Mouse (Mus musculus) megakaryocyte, adult 5-6 weeks (primary cell): ENCODE measurements around the gene Dnase1l2. TPM values are rescaled to one million over a fixed set of nuclear protein-coding genes. Genes with fewer than 3 reads are reported as not detected.
"Not testable (repeated sequence)": the region's sequence is repeated elsewhere in the genome, so short reads cannot be mapped to it uniquely, and the experiment has no call there.

ENCODE experiments used
- ATAC-seq: 2 replicates; pipeline ENCODE4 v1.8.0; 2016; ENCODE audit warnings: mild to moderate bottlenecking, inconsistent platforms; ENCODE audit not compliant: poor library complexity, severe bottlenecking
- total RNA-seq, 2 experiments: library from RNA; stranded (forward) in 1 of 2; stranded (reverse) in 1 of 2; fragments of 153-499, 151-499 nt in 1 of 2; fragments of 221-1000, 200-1000 nt in 1 of 2; gene quantifications; 2 replicates each; pipeline versions ENCODE4 v1.2.3 to v1.2.4; 2015 to 2017

Dnase1l2 gene
- total RNA-seq, 2 experiments from 2014 or later = 1.4 to 4.7 TPM

GRCm38 (mm10) chr17:24441148-24441547 lies 1.8 kb downstream of the Dnase1l2 start:
- no peak for ATAC-seq

- no peak for ATAC-seq
These were observed 2.5 kb downstream of the Dnase1l2 start for GRCm38 (mm10) chr17:24440377-24440776.

- peak; percentile 86 for ATAC-seq
These were observed 5.9 kb downstream of the Dnase1l2 start for GRCm38 (mm10) chr17:24437016-24437415.

- no peak for ATAC-seq
These were observed 13.5 kb downstream of the Dnase1l2 start for GRCm38 (mm10) chr17:24429201-24429983.

- ATAC-seq = no peak
These were observed 15.7 kb downstream of the Dnase1l2 start for GRCm38 (mm10) chr17:24427170-24427557.

GRCm38 (mm10) chr17:24426471-24427169 lies 16.3 kb downstream of the Dnase1l2 start, which contains the start of gene Eci1:
TSS of gene Eci1 (plus strand) at chr17:24426641.
- ATAC-seq = peak; percentile 100

- ATAC-seq = no peak
These were observed 17.0 kb downstream of the Dnase1l2 start for GRCm38 (mm10) chr17:24425905-24426304.

GRCm38 (mm10) chr17:24425326-24425725 lies 17.6 kb downstream of the Dnase1l2 start:
- ATAC-seq = not testable (repeated sequence)

GRCm38 (mm10) chr17:24424489-24424888 lies 18.4 kb downstream of the Dnase1l2 start:
- ATAC-seq = no peak

GRCm38 (mm10) chr17:24423114-24423513 lies 19.8 kb downstream of the Dnase1l2 start:
- no peak for ATAC-seq

GRCm38 (mm10) chr17:24416051-24416652 lies 26.8 kb downstream of the Dnase1l2 start:
- no peak for ATAC-seq

GRCm38 (mm10) chr17:24415011-24415410 lies 27.9 kb downstream of the Dnase1l2 start:
- no peak for ATAC-seq

GRCm38 (mm10) chr17:24414230-24414976 lies 28.5 kb downstream of the Dnase1l2 start, which contains the start of gene Rnps1:
TSS of gene Rnps1 (plus strand) at chr17:24414565.
- peak; percentile 87 for ATAC-seq

GRCm38 (mm10) chr17:24413557-24414211 lies 29.2 kb downstream of the Dnase1l2 start:
- ATAC-seq = peak; percentile 45

- no peak for ATAC-seq
These were observed 35.6 kb downstream of the Dnase1l2 start for GRCm38 (mm10) chr17:24407116-24407803.

- ATAC-seq = no peak
These were observed 40.5 kb downstream of the Dnase1l2 start for GRCm38 (mm10) chr17:24402371-24402770.

- no peak for ATAC-seq
These were observed 48.4 kb downstream of the Dnase1l2 start for GRCm38 (mm10) chr17:24394456-24394855.

GRCm38 (mm10) chr17:24393527-24393926 lies 49.4 kb downstream of the Dnase1l2 start:
- ATAC-seq = no peak

- ATAC-seq = 0 out of 2 replicates have a peak, but pooled peaks have one; percentile 40
These were observed 51.8 kb downstream of the Dnase1l2 start for GRCm38 (mm10) chr17:24391149-24391548.
